Mouse (Mus musculus) midbrain, postnatal 0 days (tissue): ENCODE measurements around the gene Tcf21. TPM values are rescaled to one million over a fixed set of nuclear protein-coding genes. Genes with fewer than 3 reads are reported as not detected.

ENCODE experiments used
- ATAC-seq: fragments of 200-750 bp; cut with Nextera tagmentation; 2 replicates; pipeline ENCODE4 v1.8.0; 2017; ENCODE audit warnings: moderate number of reproducible peaks, mild to moderate bottlenecking, moderate TSS enrichment, moderate library complexity; ENCODE audit not compliant: low FRiP score
- DNase-seq: peaks from one replicate; pipeline ENCODE4 v3.0.0-alpha.2; 2015; ENCODE audit warnings: low spot score
- H3K27ac ChIP-seq: fragments of 300-500 bp; sonication (generic); 2 replicates; pipeline ENCODE4 v1.5.1; 2014; ENCODE audit warnings: low read depth, mild to moderate bottlenecking, low read length, mixed read lengths
- H3K27me3 ChIP-seq: fragments of 300-500 bp; sonication (generic); 2 replicates; pipeline ENCODE4 v1.6.1; 2014; ENCODE audit warnings: low read length, control low read depth, mixed read lengths; ENCODE audit not compliant: insufficient read depth
- H3K36me3 ChIP-seq: fragments of 300-500 bp; sonication (generic); 2 replicates; pipeline ENCODE4 v1.6.1; 2014; ENCODE audit warnings: low read length, control low read depth, mixed read lengths; ENCODE audit not compliant: insufficient read depth
- H3K4me1 ChIP-seq: fragments of 300-500 bp; sonication (generic); 2 replicates; pipeline ENCODE4 v1.6.1; 2014; ENCODE audit warnings: mild to moderate bottlenecking, control low read depth, antibody characterized with exemption, low read length, mixed read lengths; ENCODE audit not compliant: insufficient read depth
- H3K4me2 ChIP-seq: fragments of 300-500 bp; sonication (generic); 2 replicates; pipeline ENCODE4 v1.6.1; 2014; ENCODE audit warnings: low read depth, mild to moderate bottlenecking, low read length, mixed read lengths; ENCODE audit not compliant: poor library complexity, severe bottlenecking
- H3K4me3 ChIP-seq: fragments of 300-500 bp; sonication (generic); 2 replicates; pipeline ENCODE4 v1.5.1; 2014; ENCODE audit warnings: low read depth, mild to moderate bottlenecking, low read length, moderate library complexity
- H3K9ac ChIP-seq: fragments of 300-500 bp; sonication (generic); replicated peaks from 2 replicates; pipeline ENCODE4 v1.6.1; 2014; ENCODE audit warnings: mild to moderate bottlenecking, low read length, moderate library complexity, mixed read lengths; ENCODE audit not compliant: poor library complexity, severe bottlenecking
- H3K9me3 ChIP-seq: fragments of 300-500 bp; sonication (generic); 2 replicates; pipeline ENCODE4 v1.6.1; 2016; ENCODE audit warnings: low read length, control low read depth
- CTCF ChIP-seq: IDR thresholded peaks from 2 replicates; pipeline ENCODE4 v1.5.1; 2016; ENCODE audit warnings: antibody characterized with exemption, mild to moderate bottlenecking
- WGBS: fragments of 180-500 bp; shearing (Covaris S2); extraction: QIAGEN DNeasy Blood & Tissue Kit; methylation state at CpG from one replicate; pipeline ENCODE4 v1.1.7; 2014; 5-methylcytosine and 5-hydroxymethylcytosine counted together
- polyA plus RNA-seq: library from polyadenylated mRNA; unstranded; fragments of >200 nt; fragmentation: Nextera tagmentation; extraction: Ambion mirVana; gene quantifications from 2 replicates; pipeline ENCODE4 v1.2.1, GENCODE M21; 2015
- total RNA-seq: library from RNA; depleted of rRNA; stranded (reverse); fragments of >200 nt; gene quantifications from 2 replicates; pipeline ENCODE4 v1.2.3, GENCODE M21; 2014; rRNA removed

Tcf21 gene
- total RNA-seq, result not detected in 2 replicates
- polyA plus RNA-seq, result not detected in 2 replicates

GRCm38 (mm10) chr10:22819871-22820590 is at the start of gene Tcf21:
Gene Tcf21 (minus strand): TSS chr10:22820174.
- no peaks in the 10 kb centered on the region for H3K9me3 ChIP-seq
- H3K4me3 ChIP-seq, result no peak within 1 kb of the TSS
- no peak within 1 kb of the TSS for H3K27ac ChIP-seq
- no peak for ATAC-seq
- peaks cover 74% of the 10 kb centered on the region for H3K27me3 ChIP-seq
- TF ChIP-seq CTCF, result no peak
- H3K36me3 ChIP-seq, result no peaks in the 10 kb centered on the region
- no peak within 1 kb of the TSS for H3K4me2 ChIP-seq
- H3K9ac ChIP-seq, result no peak within 1 kb of the TSS
- WGBS, result 3% methylated on average over 20 of the region's 20 CpGs
- DNase-seq, result no peak
- H3K4me1 ChIP-seq, result no peaks in the 10 kb centered on the region

- Histone ChIP-seq H3K4me3 (no peak overlapping the region), H3K27me3 (no peaks in the 10 kb centered on the region), H3K4me1 (no peaks in the 10 kb centered on the region), H3K27ac (no peak overlapping the region), H3K9me3 (no peaks in the 10 kb centered on the region), H3K9ac (no peak overlapping the region), H3K36me3 (no peaks in the 10 kb centered on the region), H3K4me2 (no peak overlapping the region)
- no peak for TF ChIP-seq CTCF
- DNase-seq (peak; percentile 46), ATAC-seq (no peak)
- WGBS, result 47% methylated on average over 8 of the region's 8 CpGs
Measured at GRCm38 (mm10) chr10:22868386-22868918, 48.5 kb upstream of the Tcf21 start.

- Histone ChIP-seq H3K4me3 (no peak overlapping the region), H3K4me2 (no peak overlapping the region), H3K36me3 (no peaks in the 10 kb centered on the region), H3K27me3 (no peaks in the 10 kb centered on the region), H3K9ac (no peak overlapping the region), H3K4me1 (no peaks in the 10 kb centered on the region), H3K9me3 (no peaks in the 10 kb centered on the region), H3K27ac (no peak overlapping the region)
- no peak for TF ChIP-seq CTCF
- 88% methylated on average over 2 of the region's 2 CpGs for WGBS
- DNase-seq (no peak), ATAC-seq (no peak)
Measured at GRCm38 (mm10) chr10:22867210-22867609, 47.2 kb upstream of the Tcf21 start.

DNA sequence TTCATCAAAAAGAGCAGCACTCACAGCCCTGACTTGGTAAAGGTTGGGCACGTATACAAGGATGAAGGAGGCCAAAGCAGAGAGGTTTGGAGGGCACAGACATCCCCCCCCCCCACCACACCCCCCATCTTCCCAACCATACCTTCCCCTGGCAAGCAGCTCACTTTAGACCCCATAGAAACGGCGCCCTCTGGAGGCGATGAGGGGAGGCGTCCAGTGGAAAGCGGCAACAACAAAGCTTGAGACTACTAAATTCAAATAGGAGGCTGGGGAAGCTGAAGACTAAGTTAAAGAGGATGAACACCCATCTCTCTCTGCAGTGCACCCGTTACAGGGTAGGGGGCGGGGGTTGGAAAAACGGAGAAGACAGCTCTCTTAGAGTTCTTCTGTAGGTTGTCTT is 38.1 kb upstream of the Tcf21 start:
- DNase-seq (no peak), ATAC-seq (no peak)
- peak; percentile 25; the same call in 1 of the 2 replicates for TF ChIP-seq CTCF
- H3K36me3 ChIP-seq, result no peaks in the 10 kb centered on the region
- no peak overlapping the region for H3K27ac ChIP-seq
- no peak overlapping the region for H3K4me3 ChIP-seq
- WGBS, result 36% methylated on average over 9 of the region's 9 CpGs
- no peak overlapping the region for H3K4me2 ChIP-seq
- H3K9me3 ChIP-seq, result no peaks in the 10 kb centered on the region
- H3K4me1 ChIP-seq, result no peaks in the 10 kb centered on the region
- H3K9ac ChIP-seq, result no peak overlapping the region
- H3K27me3 ChIP-seq, result no peaks in the 10 kb centered on the region

DNA sequence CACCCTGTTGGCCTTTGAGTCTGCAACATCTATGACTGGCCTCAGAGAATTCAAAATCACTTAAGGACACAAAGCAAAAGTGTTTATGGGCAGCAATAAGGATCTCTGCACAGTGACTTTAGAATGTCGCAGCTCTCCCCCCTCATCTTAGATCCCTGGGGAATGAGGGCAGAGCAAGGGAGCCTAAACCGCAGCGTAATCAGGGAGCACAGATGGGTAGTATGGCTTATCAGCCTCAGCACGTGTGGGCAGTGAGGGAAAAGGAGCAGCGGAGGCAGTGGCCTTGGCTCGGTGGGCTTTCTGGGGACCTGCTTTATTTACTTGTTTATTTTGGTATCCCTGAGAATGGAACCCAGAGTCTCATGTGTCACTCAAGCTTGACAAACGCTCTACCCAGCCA is 34.4 kb upstream of the Tcf21 start:
- no peak for TF ChIP-seq CTCF
- H3K27ac ChIP-seq, result no peak overlapping the region
- no peak overlapping the region for H3K9ac ChIP-seq
- no peak overlapping the region for H3K4me2 ChIP-seq
- H3K4me3 ChIP-seq, result no peak overlapping the region
- 41% methylated on average over 7 of the region's 7 CpGs for WGBS
- no peaks in the 10 kb centered on the region for H3K9me3 ChIP-seq
- no peaks in the 10 kb centered on the region for H3K4me1 ChIP-seq
- H3K36me3 ChIP-seq, result no peaks in the 10 kb centered on the region
- ATAC-seq, result no peak
- no peaks in the 10 kb centered on the region for H3K27me3 ChIP-seq
- DNase-seq, result no peak

GRCm38 (mm10) chr10:22845351-22845750 is 25.4 kb upstream of the Tcf21 start:
- TF ChIP-seq CTCF, result no peak
- DNase-seq, result no peak
- Histone ChIP-seq H3K27me3 (peaks cover 35% of the 10 kb centered on the region), H3K9me3 (no peaks in the 10 kb centered on the region), H3K4me2 (no peak overlapping the region), H3K27ac (no peak overlapping the region), H3K4me1 (no peaks in the 10 kb centered on the region), H3K9ac (no peak overlapping the region), H3K36me3 (no peaks in the 10 kb centered on the region), H3K4me3 (no peak overlapping the region)
- 10% methylated on average over 3 of the region's 3 CpGs for WGBS
- no peak for ATAC-seq
